Mouse (Mus musculus): ENCODE data around the gene Gm20388. TPM values are rescaled to one million over a fixed set of nuclear protein-coding genes. Genes with fewer than 3 reads are reported as not detected.

Gene Gm20388
- polyA plus RNA-seq, 1 experiment from 2014 or later = 5.3 TPM

DNA sequence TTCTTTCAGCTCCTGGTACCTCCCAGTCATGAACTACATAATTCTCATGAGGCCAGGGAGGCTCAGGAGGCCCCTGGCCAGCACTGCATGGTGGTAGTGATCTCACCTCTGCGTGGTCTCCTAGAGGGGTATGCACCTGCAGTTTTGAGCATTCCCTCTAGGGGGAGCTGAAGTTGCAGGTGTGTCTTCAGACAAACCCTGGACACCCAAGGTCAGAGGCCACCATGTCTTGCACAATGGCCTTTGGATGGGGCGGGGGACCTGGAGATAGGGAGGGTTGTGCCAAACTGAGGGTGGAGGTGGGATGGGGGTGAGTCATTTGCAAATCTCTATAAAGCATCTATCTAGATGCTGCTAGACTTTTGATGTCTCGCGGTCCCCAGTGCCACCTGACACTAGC lies 405.0 kb downstream of the Gm20388 start:
- Histone ChIP-seq H3K36me3 (ENCODE audit: control insufficient read depth, insufficient read depth, low read length) (no peaks in the 10 kb centered on the region), H3K4me3 (ENCODE audit: low read depth, low read length) (no peak overlapping the region), H3K4me2 (no peak overlapping the region), H3K27me3 (replicated peaks; ENCODE audit: control insufficient read depth, insufficient read depth, low read length) (no peaks in the 10 kb centered on the region; the same call in 1 of the 2 replicates), H3K9me3 (ENCODE audit: control insufficient read depth, low read length) (no peaks in the 10 kb centered on the region), H3K9ac (ENCODE audit: low read depth, low read length) (no peak overlapping the region), H3K27ac (ENCODE audit: low read depth, low read length) (no peak overlapping the region), H3K4me1 (replicated peaks; ENCODE audit: control insufficient read depth, insufficient read depth, low read length) (peaks cover 7% of the 10 kb centered on the region)
- ATAC-seq (replicated peaks; ENCODE audit: low FRiP score) = no peak
- DNase-seq (ENCODE audit: low spot score) = no peak
- 81% methylated on average over 4 of the region's 4 CpGs for WGBS

GRCm38 (mm10) chr8:120316707-120317106 lies 406.1 kb downstream of the Gm20388 start:
- Histone ChIP-seq H3K4me3 (ENCODE audit: low read depth, low read length) (no peak overlapping the region), H3K4me2 (no peak overlapping the region), H3K27me3 (replicated peaks; ENCODE audit: control insufficient read depth, insufficient read depth, low read length) (no peaks in the 10 kb centered on the region; the same call in 1 of the 2 replicates), H3K4me1 (replicated peaks; ENCODE audit: control insufficient read depth, insufficient read depth, low read length) (peaks cover 7% of the 10 kb centered on the region), H3K36me3 (ENCODE audit: control insufficient read depth, insufficient read depth, low read length) (no peaks in the 10 kb centered on the region), H3K9ac (ENCODE audit: low read depth, low read length) (no peak overlapping the region), H3K9me3 (ENCODE audit: control insufficient read depth, low read length) (no peaks in the 10 kb centered on the region), H3K27ac (ENCODE audit: low read depth, low read length) (no peak overlapping the region)
- ATAC-seq (replicated peaks; ENCODE audit: low FRiP score) = no peak
- no peak for DNase-seq (ENCODE audit: low spot score)
- WGBS = 88% methylated on average over 7 of the region's 7 CpGs

GRCm38 (mm10) chr8:120317118-120317824 lies 406.6 kb downstream of the Gm20388 start:
- Histone ChIP-seq H3K27me3 (replicated peaks; ENCODE audit: control insufficient read depth, insufficient read depth, low read length) (no peaks in the 10 kb centered on the region; the same call in 1 of the 2 replicates), H3K4me1 (replicated peaks; ENCODE audit: control insufficient read depth, insufficient read depth, low read length) (peaks cover 12% of the 10 kb centered on the region), H3K4me3 (ENCODE audit: low read depth, low read length) (no peak overlapping the region), H3K9me3 (ENCODE audit: control insufficient read depth, low read length) (no peaks in the 10 kb centered on the region), H3K9ac (ENCODE audit: low read depth, low read length) (no peak overlapping the region), H3K4me2 (no peak overlapping the region), H3K27ac (ENCODE audit: low read depth, low read length) (no peak overlapping the region), H3K36me3 (ENCODE audit: control insufficient read depth, insufficient read depth, low read length) (no peaks in the 10 kb centered on the region)
- DNase-seq (ENCODE audit: low spot score) (no peak), ATAC-seq (replicated peaks; ENCODE audit: low FRiP score) (no peak)
- 87% methylated on average over 21 of the region's 21 CpGs for WGBS

DNA sequence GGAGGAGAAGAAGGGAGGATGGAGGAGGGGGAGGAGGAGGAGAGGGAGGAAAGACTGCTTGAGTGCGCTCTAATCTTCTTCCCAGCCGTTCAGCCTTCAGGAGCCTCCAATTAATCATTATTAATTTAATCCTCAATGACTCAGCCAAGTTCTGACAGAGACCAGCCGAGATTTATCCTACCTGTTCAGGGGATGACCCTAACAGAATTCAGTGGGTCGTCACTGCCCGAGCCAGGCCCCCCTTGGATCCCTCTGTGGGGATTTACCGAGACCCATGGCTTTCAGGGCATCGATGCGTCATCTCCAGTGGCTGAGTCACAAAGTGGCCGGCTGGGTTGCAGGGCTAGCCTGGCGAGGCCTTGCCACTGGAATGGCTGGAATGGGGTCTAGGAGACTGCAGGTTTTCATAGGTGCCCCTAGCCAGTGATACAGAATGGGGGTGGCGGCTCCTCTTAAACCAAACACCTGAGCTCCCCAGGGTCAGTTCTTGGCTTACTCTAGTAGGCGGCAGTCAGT lies 407.9 kb downstream of the Gm20388 start:
- ATAC-seq (replicated peaks; ENCODE audit: low FRiP score) (no peak), DNase-seq (ENCODE audit: low spot score) (no peak)
- H3K4me1 ChIP-seq (replicated peaks; ENCODE audit: control insufficient read depth, insufficient read depth, low read length) = peaks cover 24% of the 10 kb centered on the region
- H3K27ac ChIP-seq (ENCODE audit: low read depth, low read length) = no peak overlapping the region
- 71% methylated on average over 12 of the region's 12 CpGs for WGBS
- H3K9ac ChIP-seq (ENCODE audit: low read depth, low read length) = no peak overlapping the region
- H3K36me3 ChIP-seq (ENCODE audit: control insufficient read depth, insufficient read depth, low read length) = no peaks in the 10 kb centered on the region
- H3K4me2 ChIP-seq = no peak overlapping the region
- H3K4me3 ChIP-seq (ENCODE audit: low read depth, low read length) = no peak overlapping the region
- H3K9me3 ChIP-seq (ENCODE audit: control insufficient read depth, low read length) = no peaks in the 10 kb centered on the region
- no peaks in the 10 kb centered on the region; the same call in 1 of the 2 replicates for H3K27me3 ChIP-seq (replicated peaks; ENCODE audit: control insufficient read depth, insufficient read depth, low read length)

GRCm38 (mm10) chr8:120319449-120319848 lies 408.8 kb downstream of the Gm20388 start:
- ATAC-seq (replicated peaks; ENCODE audit: low FRiP score) = peak; percentile 79
- H3K9ac ChIP-seq (ENCODE audit: low read depth, low read length) = no peak overlapping the region
- H3K4me3 ChIP-seq (ENCODE audit: low read depth, low read length) = no peak overlapping the region

GRCm38 (mm10) chr8:120320146-120320545 lies 409.5 kb downstream of the Gm20388 start:
- WGBS = 81% methylated on average over 5 of the region's 5 CpGs
- no peak overlapping the region for H3K4me2 ChIP-seq

More at GRCm38 (mm10) chr8:120319449-120319848, 408.8 kb downstream of the Gm20388 start:
- Histone ChIP-seq H3K4me2 (peak overlapping the region; percentile 39), H3K36me3 (ENCODE audit: control insufficient read depth, insufficient read depth, low read length) (no peaks in the 10 kb centered on the region), H3K27me3 (replicated peaks; ENCODE audit: control insufficient read depth, insufficient read depth, low read length) (no peaks in the 10 kb centered on the region; the same call in 1 of the 2 replicates), H3K27ac (ENCODE audit: low read depth, low read length) (no peak overlapping the region; the same call in 1 of the 2 replicates), H3K4me1 (replicated peaks; ENCODE audit: control insufficient read depth, insufficient read depth, low read length) (peaks cover 32% of the 10 kb centered on the region), H3K9me3 (ENCODE audit: control insufficient read depth, low read length) (no peaks in the 10 kb centered on the region)
- DNase-seq (ENCODE audit: low spot score) = peak; percentile 86
- 18% methylated on average over 7 of the region's 7 CpGs for WGBS

GRCm38 (mm10) chr8:120321724-120322123 lies 411.1 kb downstream of the Gm20388 start:
- WGBS = 36% methylated on average over 6 of the region's 6 CpGs
- Histone ChIP-seq H3K4me3 (ENCODE audit: low read depth, low read length) (no peak overlapping the region), H3K4me2 (no peak overlapping the region), H3K27me3 (replicated peaks; ENCODE audit: control insufficient read depth, insufficient read depth, low read length) (no peaks in the 10 kb centered on the region; the same call in 1 of the 2 replicates), H3K9ac (ENCODE audit: low read depth, low read length) (no peak overlapping the region), H3K36me3 (ENCODE audit: control insufficient read depth, insufficient read depth, low read length) (no peaks in the 10 kb centered on the region), H3K4me1 (replicated peaks; ENCODE audit: control insufficient read depth, insufficient read depth, low read length) (peaks cover 46% of the 10 kb centered on the region), H3K9me3 (ENCODE audit: control insufficient read depth, low read length) (no peaks in the 10 kb centered on the region), H3K27ac (ENCODE audit: low read depth, low read length) (no peak overlapping the region)
- DNase-seq (ENCODE audit: low spot score) (no peak), ATAC-seq (replicated peaks; ENCODE audit: low FRiP score) (no peak)

More at GRCm38 (mm10) chr8:120320146-120320545, 409.5 kb downstream of the Gm20388 start:
- no peak overlapping the region for H3K27ac ChIP-seq (ENCODE audit: low read depth, low read length)
- no peaks in the 10 kb centered on the region for H3K9me3 ChIP-seq (ENCODE audit: control insufficient read depth, low read length)
- ATAC-seq (replicated peaks; ENCODE audit: low FRiP score) (no peak), DNase-seq (ENCODE audit: low spot score) (no peak)
- peaks cover 39% of the 10 kb centered on the region for H3K4me1 ChIP-seq (replicated peaks; ENCODE audit: control insufficient read depth, insufficient read depth, low read length)
- H3K4me3 ChIP-seq (ENCODE audit: low read depth, low read length) = no peak overlapping the region
- H3K27me3 ChIP-seq (replicated peaks; ENCODE audit: control insufficient read depth, insufficient read depth, low read length) = no peaks in the 10 kb centered on the region; the same call in 1 of the 2 replicates
- H3K9ac ChIP-seq (ENCODE audit: low read depth, low read length) = no peak overlapping the region
- H3K36me3 ChIP-seq (ENCODE audit: control insufficient read depth, insufficient read depth, low read length) = no peaks in the 10 kb centered on the region

GRCm38 (mm10) chr8:120322956-120323448 lies 412.4 kb downstream of the Gm20388 start:
- Histone ChIP-seq H3K4me1 (replicated peaks; ENCODE audit: control insufficient read depth, insufficient read depth, low read length) (peaks cover 49% of the 10 kb centered on the region), H3K4me3 (ENCODE audit: low read depth, low read length) (no peak overlapping the region), H3K9me3 (ENCODE audit: control insufficient read depth, low read length) (no peaks in the 10 kb centered on the region), H3K27me3 (replicated peaks; ENCODE audit: control insufficient read depth, insufficient read depth, low read length) (no peaks in the 10 kb centered on the region), H3K27ac (ENCODE audit: low read depth, low read length) (peak overlapping the region; percentile 43; the same call in 1 of the 2 replicates), H3K9ac (ENCODE audit: low read depth, low read length) (peak overlapping the region; percentile 31; the same call in 1 of the 2 replicates), H3K4me2 (no peak overlapping the region), H3K36me3 (ENCODE audit: control insufficient read depth, insufficient read depth, low read length) (no peaks in the 10 kb centered on the region)
- ATAC-seq (replicated peaks; ENCODE audit: low FRiP score) (no peak), DNase-seq (ENCODE audit: low spot score) (no peak)
- 15% methylated on average over 20 of the region's 20 CpGs for WGBS
